Mouse (Mus musculus): ENCODE results near the gene Cdc42ep2. TPM values are rescaled to one million over a fixed set of nuclear protein-coding genes. Genes with fewer than 3 reads are reported as not detected.
"Not testable (repeated sequence)": the region's sequence is repeated elsewhere in the genome, so short reads cannot be mapped to it uniquely, and the experiment has no call there.

Gene Cdc42ep2
- total and polyA plus RNA-seq, 3 experiments, result 0.13 to 0.25 (median 0.20) TPM

GRCm38 (mm10) chr19:5883935-5884334 is 40.7 kb downstream of the Cdc42ep2 start:
- H3K27me3 ChIP-seq (replicated peaks), result no peaks in the 10 kb centered on the region
- TF ChIP-seq ETS1 (conservative IDR thresholded peaks at IDR 0.05; ENCODE audit: low read depth, low read length), result no peak
- no peak for TF ChIP-seq JUND (conservative IDR thresholded peaks at IDR 0.05; ENCODE audit: low read depth, low read length)
- no peak for TF ChIP-seq CTCF (conservative IDR thresholded peaks at IDR 0.05 in 1 of 2, IDR thresholded peaks at IDR 0.05 in 1 of 2; ENCODE audit: low read depth in 2 of 2, low read length in 2 of 2)
- no peak for TF ChIP-seq BHLHE40 (IDR thresholded peaks at IDR 0.05; ENCODE audit: low read depth, low read length)
- TF ChIP-seq USF1 (IDR thresholded peaks at IDR 0.05; ENCODE audit: low read depth, low read length), result no peak
- no peak for TF ChIP-seq NELFE (IDR thresholded peaks at IDR 0.05; ENCODE audit: low read depth, low read length)
- no peak for TF ChIP-seq MEF2A (IDR thresholded peaks at IDR 0.05; ENCODE audit: borderline replicate concordance, low read depth, low read length)
- no peak for TF ChIP-seq MYC (IDR thresholded peaks at IDR 0.05; ENCODE audit: low read depth, low read length)
- no peak for TF ChIP-seq ELF1 (IDR thresholded peaks at IDR 0.05; ENCODE audit: low read depth, low read length)
- TF ChIP-seq ZNF384 (IDR thresholded peaks at IDR 0.05; ENCODE audit: low read depth, low read length), result no peak
- TF ChIP-seq UBTF (IDR thresholded peaks at IDR 0.05; ENCODE audit: low read depth, low read length), result no peak
- TF ChIP-seq MXI1 (IDR thresholded peaks at IDR 0.05; ENCODE audit: low read depth, low read length), result no peak
- no peak for TF ChIP-seq ZC3H11A (IDR thresholded peaks at IDR 0.05; ENCODE audit: low read depth, low read length)
- no peak for TF ChIP-seq RAD21 (IDR thresholded peaks at IDR 0.05; ENCODE audit: low read depth, low read length)
- TF ChIP-seq TCF12 (IDR thresholded peaks at IDR 0.05; ENCODE audit: low read depth, low read length), result no peak
- TF ChIP-seq EP300 (IDR thresholded peaks at IDR 0.05; ENCODE audit: low read length), result no peak
- no peak for TF ChIP-seq E2F4 (IDR thresholded peaks at IDR 0.05; ENCODE audit: insufficient replicate concordance, low read depth, low read length)
- no peak for TF ChIP-seq MAFK (IDR thresholded peaks at IDR 0.05; ENCODE audit: insufficient replicate concordance, low read length)
- no peak for TF ChIP-seq RCOR1 (conservative IDR thresholded peaks at IDR 0.05; ENCODE audit: low read depth, low read length)
- H3K9me3 ChIP-seq (replicated peaks; ENCODE audit: low read length), result no peaks in the 10 kb centered on the region
- no peak overlapping the region for H3K27ac ChIP-seq (ENCODE audit: insufficient read depth, low read depth)
- no peak for DNase-seq (ENCODE audit: extremely low read depth)
- dilution Hi-C loops (cut with MboI; ENCODE audit: extremely low pct_ligation_motif_present, extremely low pct_unique_long_range_greater_than_20kb, low sequenced_read_pairs) (no loop called here), in situ Hi-C loops (cut with MboI; ENCODE audit: low pct_ligation_motif_present, low pct_unique_long_range_greater_than_20kb, low sequenced_read_pairs) (no loop called here)
- H3K4me1 ChIP-seq (ENCODE audit: control insufficient read depth in 1 of 2, insufficient read depth in 2 of 2), result peaks cover 0 to 11% of the 10 kb centered on the region in 2 experiments; a peak in 2 of 4 replicates
- no peaks in the 10 kb centered on the region for H3K79me2 ChIP-seq (replicated peaks; ENCODE audit: control insufficient read depth, extremely low read depth, insufficient read depth, poor library complexity, severe bottlenecking)
- peaks cover 35 to 79% of the 10 kb centered on the region in 2 experiments for H3K36me3 ChIP-seq (replicated peaks in 1 of 2; ENCODE audit: control insufficient read depth in 1 of 2, insufficient read depth in 1 of 2, low read length in 1 of 2)
- H3K4me3 ChIP-seq (replicated peaks in 1 of 3; ENCODE audit: low read depth in 2 of 3, low read length in 2 of 3, poor library complexity in 1 of 3), result no peak overlapping the region
- H3K4me2 ChIP-seq (ENCODE audit: insufficient read depth, low read depth, poor library complexity, severe bottlenecking), result no peak overlapping the region
- H3K9ac ChIP-seq (ENCODE audit: insufficient read depth, low read depth), result no peak overlapping the region

GRCm38 (mm10) chr19:5882079-5882478 is 42.5 kb downstream of the Cdc42ep2 start:
- in situ Hi-C loops (cut with MboI; ENCODE audit: low pct_ligation_motif_present, low pct_unique_long_range_greater_than_20kb, low sequenced_read_pairs); H3K9ac ChIP-seq (ENCODE audit: insufficient read depth, low read depth); H3K4me2 ChIP-seq (ENCODE audit: insufficient read depth, low read depth, poor library complexity, severe bottlenecking); dilution Hi-C loops (cut with MboI; ENCODE audit: extremely low pct_ligation_motif_present, extremely low pct_unique_long_range_greater_than_20kb, low sequenced_read_pairs); H3K27ac ChIP-seq (ENCODE audit: insufficient read depth, low read depth); DNase-seq (ENCODE audit: extremely low read depth); H3K27me3 ChIP-seq (replicated peaks); H3K4me3 ChIP-seq (replicated peaks in 1 of 3; ENCODE audit: low read depth in 2 of 3, low read length in 2 of 3, poor library complexity in 1 of 3); H3K79me2 ChIP-seq (replicated peaks; ENCODE audit: control insufficient read depth, extremely low read depth, insufficient read depth, poor library complexity, severe bottlenecking); H3K9me3 ChIP-seq (replicated peaks; ENCODE audit: low read length): not testable (repeated sequence)
- H3K4me1 ChIP-seq (ENCODE audit: control insufficient read depth in 1 of 2, insufficient read depth in 2 of 2), result peaks cover 3 to 22% of the 10 kb centered on the region in 2 experiments
- peaks cover 35 to 69% of the 10 kb centered on the region in 2 experiments for H3K36me3 ChIP-seq (replicated peaks in 1 of 2; ENCODE audit: control insufficient read depth in 1 of 2, insufficient read depth in 1 of 2, low read length in 1 of 2)
